Mouse (Mus musculus): ENCODE measurements around the gene Ubap1. TPM values are rescaled to one million over a fixed set of nuclear protein-coding genes. Genes with fewer than 3 reads are reported as not detected.

Gene Ubap1
- polyA plus RNA-seq (2015; fragmentation: Nextera tagmentation; extraction: Ambion mirVana): 67.2 and 69.1 TPM in 2 replicates

DNA sequence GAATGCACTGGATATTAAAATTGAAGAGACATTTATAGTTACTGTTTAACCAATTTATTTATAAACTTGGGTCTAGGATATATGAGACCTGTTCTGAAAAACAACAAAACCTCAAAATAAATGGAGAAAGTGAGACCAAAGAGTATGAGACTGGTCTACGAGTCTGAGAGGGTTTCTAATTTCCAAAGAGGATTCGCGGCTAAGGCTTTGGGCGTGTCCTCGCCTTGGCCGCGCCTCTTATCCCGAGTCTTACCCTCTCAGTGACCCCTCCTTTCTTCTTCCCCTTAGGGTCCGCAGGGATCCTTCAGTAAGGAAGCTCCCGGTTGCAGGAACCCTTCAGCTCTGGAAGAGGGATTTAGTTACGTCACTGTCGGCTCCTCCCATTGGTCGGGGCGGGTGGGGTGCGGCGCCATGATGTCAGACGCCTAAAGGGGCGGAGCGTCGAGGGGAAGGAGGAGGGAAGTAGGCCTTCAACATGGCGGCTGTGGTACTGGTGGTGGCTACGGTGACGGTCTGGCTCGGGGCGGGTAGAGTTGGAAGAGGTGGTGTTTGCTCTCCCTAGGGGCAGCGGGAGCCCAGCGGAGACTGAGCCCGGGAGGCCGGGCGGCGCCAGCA is at the start of gene Ubap1:
Ubap1 (plus strand) TSS at position 413 of the 615 bp plus-strand sequence.
- under 1% methylated on average over 31 of the region's 31 CpGs for WGBS
- Histone ChIP-seq H3K4me1 (peaks cover 14% of the 10 kb centered on the region), H3K9ac (peak within 1 kb of the TSS; percentile 83), H3K27me3 (no peaks in the 10 kb centered on the region), H3K9me3 (replicated peaks) (no peaks in the 10 kb centered on the region), H3K27ac (peak within 1 kb of the TSS; percentile 90), H3K36me3 (ENCODE audit: poor library complexity, severe bottlenecking) (peaks cover 10% of the 10 kb centered on the region), H3K4me2 (peak within 1 kb of the TSS; percentile 79), H3K4me3 (peak within 1 kb of the TSS; percentile 69)
- ATAC-seq: peak; percentile 98

DNA sequence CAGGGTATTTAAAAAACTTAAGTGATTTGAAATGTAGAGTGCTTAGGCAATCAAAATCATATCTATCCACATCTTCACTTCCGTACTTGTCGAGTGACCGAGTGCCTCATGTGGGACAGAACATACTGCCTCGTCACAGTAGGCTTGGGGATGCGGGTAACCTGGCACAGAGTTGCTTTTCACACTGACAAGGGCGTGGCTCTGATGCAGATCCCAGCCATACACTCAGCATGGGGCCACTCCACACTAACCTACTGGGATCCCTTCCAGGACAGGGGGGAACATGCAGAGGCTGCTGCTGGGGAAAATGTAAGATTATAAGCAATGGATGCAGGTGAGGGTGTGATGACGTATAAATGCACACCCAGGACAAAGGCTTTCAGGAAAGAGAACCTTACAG is 45.1 kb upstream of the Ubap1 start:
- no peaks in the 10 kb centered on the region for H3K4me1 ChIP-seq
- no peak overlapping the region for H3K4me2 ChIP-seq
- peaks cover 64% of the 10 kb centered on the region for H3K36me3 ChIP-seq (ENCODE audit: poor library complexity, severe bottlenecking)
- no peak for ATAC-seq
- H3K27ac ChIP-seq: no peak overlapping the region
- H3K4me3 ChIP-seq: no peak overlapping the region
- 82% methylated on average over 7 of the region's 7 CpGs for WGBS
- H3K27me3 ChIP-seq: no peaks in the 10 kb centered on the region
- no peaks in the 10 kb centered on the region for H3K9me3 ChIP-seq (replicated peaks)
- no peak overlapping the region for H3K9ac ChIP-seq

- no peak for ATAC-seq
- Histone ChIP-seq H3K27ac (no peak overlapping the region), H3K4me2 (no peak overlapping the region), H3K9ac (no peak overlapping the region), H3K4me3 (no peak overlapping the region), H3K4me1 (no peaks in the 10 kb centered on the region), H3K27me3 (no peaks in the 10 kb centered on the region), H3K9me3 (replicated peaks) (no peaks in the 10 kb centered on the region), H3K36me3 (ENCODE audit: poor library complexity, severe bottlenecking) (peaks cover 64% of the 10 kb centered on the region)
- 77% methylated on average over 3 of the region's 3 CpGs for WGBS
Measured at GRCm38 (mm10) chr4:41304302-41304701, 44.5 kb upstream of the Ubap1 start.

- H3K36me3 ChIP-seq (ENCODE audit: poor library complexity, severe bottlenecking): peaks cover 64% of the 10 kb centered on the region
- no peaks in the 10 kb centered on the region for H3K9me3 ChIP-seq (replicated peaks)
- no peak overlapping the region for H3K27ac ChIP-seq
- no peak overlapping the region for H3K4me3 ChIP-seq
- ATAC-seq: no peak
- H3K27me3 ChIP-seq: no peaks in the 10 kb centered on the region
- WGBS: 89% methylated on average over 6 of the region's 6 CpGs
- no peak overlapping the region for H3K4me2 ChIP-seq
- H3K9ac ChIP-seq: no peak overlapping the region
- peaks cover 7% of the 10 kb centered on the region for H3K4me1 ChIP-seq
Measured at GRCm38 (mm10) chr4:41307406-41307805, 41.4 kb upstream of the Ubap1 start.

GRCm38 (mm10) chr4:41310567-41311563 is 37.9 kb upstream of the Ubap1 start:
- ATAC-seq: no peak

DNA sequence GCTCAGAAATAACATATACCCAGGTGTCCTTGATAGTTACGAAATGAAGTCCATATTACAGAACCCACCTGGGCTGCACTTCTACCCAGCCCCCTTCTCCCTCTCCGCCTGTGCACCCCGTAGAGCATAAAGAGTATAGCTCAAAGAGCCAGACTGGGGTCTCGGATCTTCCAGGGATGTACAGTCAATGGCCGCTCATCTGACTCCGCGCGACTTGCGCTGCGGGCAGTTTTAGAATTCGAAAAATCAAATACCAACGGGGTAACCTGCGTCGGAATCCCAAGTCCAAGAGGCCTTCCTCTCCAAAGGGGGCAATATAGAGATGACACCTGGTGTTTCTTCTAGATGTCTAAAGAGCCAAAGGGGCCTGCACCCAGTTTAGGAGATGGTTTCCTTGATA is 35.1 kb upstream of the Ubap1 start:
- ATAC-seq: peak; percentile 27; the same call in 1 of the 2 replicates
- H3K27ac ChIP-seq: peak overlapping the region; percentile 92; the same call in 1 of the 2 replicates
- 14% methylated on average over 14 of the region's 14 CpGs for WGBS

More at GRCm38 (mm10) chr4:41310567-41311563, 37.9 kb upstream of the Ubap1 start:
- no peaks in the 10 kb centered on the region for H3K9me3 ChIP-seq (replicated peaks)
- no peaks in the 10 kb centered on the region for H3K27me3 ChIP-seq
- WGBS: 93% methylated on average over 9 of the region's 9 CpGs
- H3K36me3 ChIP-seq (ENCODE audit: poor library complexity, severe bottlenecking): peaks cover 58% of the 10 kb centered on the region
- no peak overlapping the region for H3K27ac ChIP-seq
- H3K4me3 ChIP-seq: no peak overlapping the region
- peaks cover 30% of the 10 kb centered on the region for H3K4me1 ChIP-seq
- no peak overlapping the region for H3K4me2 ChIP-seq
- no peak overlapping the region for H3K9ac ChIP-seq

GRCm38 (mm10) chr4:41314141-41315129 is 34.4 kb upstream of the Ubap1 start, which contains the start of gene Dcaf12:
Dcaf12 (minus strand) TSS chr4:41314889.
- Histone ChIP-seq H3K9ac (peak within 1 kb of the TSS; percentile 97), H3K4me1 (peaks cover 30% of the 10 kb centered on the region), H3K27me3 (no peaks in the 10 kb centered on the region), H3K9me3 (replicated peaks) (no peaks in the 10 kb centered on the region), H3K27ac (peak within 1 kb of the TSS; percentile 92), H3K4me2 (peak within 1 kb of the TSS; percentile 80), H3K36me3 (ENCODE audit: poor library complexity, severe bottlenecking) (peaks cover 32% of the 10 kb centered on the region), H3K4me3 (peak within 1 kb of the TSS; percentile 99)
- peak; percentile 98 for ATAC-seq
- under 1% methylated on average over 70 of the region's 70 CpGs for WGBS

More for the DNA sequence above, 35.1 kb upstream of the Ubap1 start:
- Histone ChIP-seq H3K4me2 (peak overlapping the region; percentile 80), H3K36me3 (ENCODE audit: poor library complexity, severe bottlenecking) (peaks cover 39% of the 10 kb centered on the region), H3K9me3 (replicated peaks) (no peaks in the 10 kb centered on the region), H3K27me3 (no peaks in the 10 kb centered on the region), H3K4me3 (peak overlapping the region; percentile 99), H3K4me1 (peaks cover 30% of the 10 kb centered on the region), H3K9ac (peak overlapping the region; percentile 97)

GRCm38 (mm10) chr4:41315173-41315572 is 33.6 kb upstream of the Ubap1 start:
- peak overlapping the region; percentile 80 for H3K4me2 ChIP-seq
- peaks cover 25% of the 10 kb centered on the region for H3K36me3 ChIP-seq (ENCODE audit: poor library complexity, severe bottlenecking)
- ATAC-seq: no peak
- peak overlapping the region; percentile 99 for H3K4me3 ChIP-seq
- peak overlapping the region; percentile 97 for H3K9ac ChIP-seq
- H3K27ac ChIP-seq: peak overlapping the region; percentile 92
- no peaks in the 10 kb centered on the region for H3K27me3 ChIP-seq
- no peaks in the 10 kb centered on the region for H3K9me3 ChIP-seq (replicated peaks)
- H3K4me1 ChIP-seq: peaks cover 30% of the 10 kb centered on the region
- 63% methylated on average over 8 of the region's 8 CpGs for WGBS

DNA sequence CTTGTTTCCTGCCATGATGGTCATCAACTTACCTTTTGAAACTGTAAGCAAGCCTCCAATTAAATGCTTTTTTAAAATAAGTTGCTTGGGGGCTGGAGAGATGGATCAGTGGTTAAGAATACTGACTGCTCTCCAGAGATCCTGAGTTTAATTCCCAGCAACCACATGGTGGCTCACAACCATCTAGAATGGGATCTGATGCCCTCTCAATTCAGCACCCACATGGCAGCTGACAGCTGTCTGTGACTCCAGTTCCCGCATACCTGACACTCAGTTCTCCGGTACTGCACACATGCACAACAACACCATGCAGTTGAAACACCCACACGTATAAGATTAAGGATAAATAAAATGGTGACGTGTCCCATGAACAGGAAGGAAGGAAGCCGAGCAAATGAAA is 30.5 kb upstream of the Ubap1 start:
- Histone ChIP-seq H3K4me3 (no peak overlapping the region), H3K9ac (no peak overlapping the region), H3K9me3 (replicated peaks) (no peaks in the 10 kb centered on the region), H3K4me1 (peaks cover 14% of the 10 kb centered on the region), H3K27ac (no peak overlapping the region), H3K27me3 (no peaks in the 10 kb centered on the region), H3K4me2 (no peak overlapping the region), H3K36me3 (ENCODE audit: poor library complexity, severe bottlenecking) (no peaks in the 10 kb centered on the region)
- WGBS: 93% methylated on average over 5 of the region's 5 CpGs
- ATAC-seq: no peak

- H3K9me3 ChIP-seq (replicated peaks): no peaks in the 10 kb centered on the region
- 79% methylated on average over 4 of the region's 4 CpGs for WGBS
- no peak overlapping the region for H3K4me3 ChIP-seq
- H3K9ac ChIP-seq: no peak overlapping the region
- no peaks in the 10 kb centered on the region for H3K27me3 ChIP-seq
- H3K4me2 ChIP-seq: no peak overlapping the region
- no peak for ATAC-seq
- no peaks in the 10 kb centered on the region for H3K36me3 ChIP-seq (ENCODE audit: poor library complexity, severe bottlenecking)
- no peak overlapping the region for H3K27ac ChIP-seq
- H3K4me1 ChIP-seq: no peaks in the 10 kb centered on the region
Measured at GRCm38 (mm10) chr4:41320971-41321370, 27.8 kb upstream of the Ubap1 start.

GRCm38 (mm10) chr4:41326876-41327275 is 21.9 kb upstream of the Ubap1 start:
- Histone ChIP-seq H3K9ac (no peak overlapping the region), H3K4me3 (no peak overlapping the region), H3K27ac (no peak overlapping the region), H3K4me2 (no peak overlapping the region), H3K36me3 (ENCODE audit: poor library complexity, severe bottlenecking) (no peaks in the 10 kb centered on the region), H3K27me3 (no peaks in the 10 kb centered on the region), H3K9me3 (replicated peaks) (no peaks in the 10 kb centered on the region), H3K4me1 (no peaks in the 10 kb centered on the region)
- 92% methylated on average over 6 of the region's 6 CpGs for WGBS
- ATAC-seq: no peak
